Mouse (Mus musculus) CH12.LX (cell line): ENCODE data around the gene Carmil1. TPM values are rescaled to one million over a fixed set of nuclear protein-coding genes. Genes with fewer than 3 reads are reported as not detected.

Source experiments
- DNase-seq: peaks from one replicate; pipeline ENCODE4 v3.0.0-alpha.2; 2013; ENCODE audit errors: extremely low read depth
- H3K27ac ChIP-seq: 2 replicates; pipeline ENCODE4 v1.5.1; 2012; ENCODE audit warnings: low read depth, mild to moderate bottlenecking, control low read depth, moderate library complexity; ENCODE audit not compliant: insufficient read depth
- H3K27me3 ChIP-seq: replicated peaks from 2 replicates; pipeline ENCODE3; 2012; ENCODE audit warnings: inconsistent platforms
- H3K36me3 ChIP-seq, 2 experiments: replicated peaks in 1 of 2; 2 replicates each; pipeline versions ENCODE3 to v1.6.1; 2012; ENCODE audit warnings: inconsistent platforms in 1 of 2, low read length in 1 of 2, mild to moderate bottlenecking in 1 of 2, mixed read lengths in 1 of 2, moderate library complexity in 1 of 2; ENCODE audit not compliant: control insufficient read depth in 1 of 2, insufficient read depth in 1 of 2
- H3K4me1 ChIP-seq, 2 experiments: 2 replicates each; pipeline ENCODE4 v1.6.1; 2012; ENCODE audit warnings: inconsistent platforms in 1 of 2, moderate library complexity in 1 of 2; ENCODE audit not compliant: insufficient read depth in 2 of 2, control insufficient read depth in 1 of 2
- H3K4me2 ChIP-seq: 2 replicates; pipeline ENCODE4 v1.6.1; 2012; ENCODE audit warnings: low read depth, mild to moderate bottlenecking, control low read depth; ENCODE audit not compliant: poor library complexity, insufficient read depth, severe bottlenecking
- H3K4me3 ChIP-seq, 3 experiments: fragments of 150-350 bp in 1 of 3; sonication (generic) in 1 of 3; replicated peaks in 1 of 3; 2 replicates each; pipeline versions ENCODE3 to v1.5.1; 2011 to 2012; ENCODE audit warnings: low read depth in 2 of 3, low read length in 2 of 3, mild to moderate bottlenecking in 2 of 3, moderate library complexity in 2 of 3, control low read depth in 1 of 3, improper control_type of control experiment in 1 of 3, inconsistent platforms in 1 of 3, mixed read lengths in 1 of 3; ENCODE audit not compliant: poor library complexity in 1 of 3
- H3K79me2 ChIP-seq: replicated peaks from 2 replicates; pipeline ENCODE4 v1.6.1; 2012; ENCODE audit warnings: mild to moderate bottlenecking, moderate library complexity; ENCODE audit not compliant: control insufficient read depth, poor library complexity, insufficient read depth, severe bottlenecking; ENCODE audit errors: extremely low read depth
- H3K9ac ChIP-seq: 2 replicates; pipeline ENCODE4 v1.6.1; 2012; ENCODE audit warnings: low read depth, mild to moderate bottlenecking, control low read depth, moderate library complexity; ENCODE audit not compliant: insufficient read depth
- H3K9me3 ChIP-seq: replicated peaks from 2 replicates; pipeline ENCODE3; 2012; ENCODE audit warnings: low read length, inconsistent platforms, mixed read lengths
- CHD1 ChIP-seq: IDR thresholded peaks from 2 replicates; pipeline ENCODE4 v1.6.1; 2012; ENCODE audit warnings: low read depth, low read length, improper control_type of control experiment, inconsistent platforms
- CHD2 ChIP-seq: IDR thresholded peaks from 2 replicates; pipeline ENCODE4 v1.6.1; 2011; ENCODE audit warnings: low read length, improper control_type of control experiment
- E2F4 ChIP-seq: IDR thresholded peaks from 2 replicates; pipeline ENCODE4 v1.6.1; 2011; ENCODE audit warnings: low read depth, low read length, improper control_type of control experiment; ENCODE audit not compliant: insufficient replicate concordance
- ELF1 ChIP-seq: IDR thresholded peaks from 2 replicates; pipeline ENCODE4 v1.6.1; 2014; ENCODE audit warnings: low read depth, mild to moderate bottlenecking, inconsistent platforms, low read length, improper control_type of control experiment
- GABPA ChIP-seq: IDR thresholded peaks from 2 replicates; pipeline ENCODE4 v1.6.1; 2012; ENCODE audit warnings: low read depth, low read length, improper control_type of control experiment, inconsistent platforms; ENCODE audit not compliant: insufficient replicate concordance
- HCFC1 ChIP-seq: IDR thresholded peaks from 2 replicates; pipeline ENCODE4 v1.6.1; 2012; ENCODE audit warnings: low read depth, mild to moderate bottlenecking, inconsistent platforms, low read length, improper control_type of control experiment
- JUN ChIP-seq: IDR thresholded peaks from 2 replicates; pipeline ENCODE4 v1.6.1; 2011; ENCODE audit warnings: low read depth, mild to moderate bottlenecking, low read length, improper control_type of control experiment, moderate library complexity; ENCODE audit not compliant: insufficient read depth
- JUND ChIP-seq: conservative IDR thresholded peaks from 2 replicates; pipeline ENCODE4 v1.6.1; 2011; ENCODE audit warnings: low read depth, low read length, improper control_type of control experiment
- KAT2A ChIP-seq: IDR thresholded peaks from 2 replicates; pipeline ENCODE4 v1.6.1; 2012; ENCODE audit warnings: low read length, improper control_type of control experiment, inconsistent platforms; ENCODE audit not compliant: insufficient replicate concordance
- MAFK ChIP-seq: IDR thresholded peaks from 2 replicates; pipeline ENCODE4 v1.6.1; 2011; ENCODE audit warnings: low read length, improper control_type of control experiment; ENCODE audit not compliant: insufficient replicate concordance
- MXI1 ChIP-seq: IDR thresholded peaks from 2 replicates; pipeline ENCODE4 v1.6.1; 2011; ENCODE audit warnings: mild to moderate bottlenecking, low read depth, low read length, improper control_type of control experiment
- MYC ChIP-seq: IDR thresholded peaks from 2 replicates; pipeline ENCODE4 v1.6.1; 2011; ENCODE audit warnings: low read depth, mild to moderate bottlenecking, improper control_type of control experiment, low read length
- PAX5 ChIP-seq: IDR thresholded peaks from 2 replicates; pipeline ENCODE4 v1.6.1; 2012; ENCODE audit warnings: low read length, inconsistent platforms, mixed read lengths
- POLR2A ChIP-seq: IDR thresholded peaks from 2 replicates; pipeline ENCODE4 v1.6.1; 2011; ENCODE audit warnings: low read depth, mild to moderate bottlenecking, improper control_type of control experiment, low read length
- POLR2AphosphoS2 ChIP-seq: IDR thresholded peaks from 2 replicates; pipeline ENCODE4 v1.6.1; 2011; ENCODE audit warnings: low read depth, low read length, improper control_type of control experiment
- RCOR1 ChIP-seq: conservative IDR thresholded peaks from 2 replicates; pipeline ENCODE4 v1.6.1; 2012; ENCODE audit warnings: low read depth, mild to moderate bottlenecking, inconsistent platforms, low read length, improper control_type of control experiment
- SIN3A ChIP-seq: IDR thresholded peaks from 2 replicates; pipeline ENCODE4 v1.6.1; 2012; ENCODE audit warnings: low read length, improper control_type of control experiment, inconsistent platforms
- SMC3 ChIP-seq: IDR thresholded peaks from 2 replicates; pipeline ENCODE4 v1.6.1; 2011; ENCODE audit warnings: low read depth, low read length, improper control_type of control experiment
- TBP ChIP-seq: conservative IDR thresholded peaks from 2 replicates; pipeline ENCODE4 v1.6.1; 2011; ENCODE audit warnings: low read depth, low read length, improper control_type of control experiment
- TCF12 ChIP-seq: IDR thresholded peaks from 2 replicates; pipeline ENCODE4 v1.6.1; 2014; ENCODE audit warnings: low read depth, mild to moderate bottlenecking, inconsistent platforms, low read length, improper control_type of control experiment
- USF1 ChIP-seq: IDR thresholded peaks from 2 replicates; pipeline ENCODE4 v1.6.1; 2014; ENCODE audit warnings: low read depth, mild to moderate bottlenecking, inconsistent platforms, low read length, improper control_type of control experiment
- ZC3H11A ChIP-seq: IDR thresholded peaks from 2 replicates; pipeline ENCODE4 v1.6.1; 2012; ENCODE audit warnings: low read depth, mild to moderate bottlenecking, inconsistent platforms, low read length, improper control_type of control experiment
- ZKSCAN1 ChIP-seq: IDR thresholded peaks from 2 replicates; pipeline ENCODE4 v1.6.1; 2012; ENCODE audit warnings: low read depth, inconsistent platforms, low read length, improper control_type of control experiment, borderline replicate concordance
- ZNF384 ChIP-seq: IDR thresholded peaks from 2 replicates; pipeline ENCODE4 v1.6.1; 2012; ENCODE audit warnings: low read depth, low read length, improper control_type of control experiment, inconsistent platforms
- dilution Hi-C: fragments of 300-500 bp; cut with MboI; formaldehyde crosslinking; loops from 2 replicates; pipeline ENCODE4 v1.14.3; 2020; ENCODE audit warnings: low sequenced_read_pairs; ENCODE audit not compliant: extremely low pct_unique_long_range_greater_than_20kb, extremely low pct_ligation_motif_present
- in situ Hi-C: fragments of 300-500 bp; cut with MboI; formaldehyde crosslinking; loops from 3 replicates; pipeline ENCODE4 v1.14.3; 2019; ENCODE audit warnings: low sequenced_read_pairs, low pct_ligation_motif_present, low pct_unique_long_range_greater_than_20kb, mixed read lengths
- polyA plus RNA-seq: library from polyadenylated mRNA; unstranded; fragments of >175 nt; gene quantifications from 2 replicates; pipeline ENCODE4 v1.2.1, GENCODE M21; 2012; ENCODE audit warnings: low read depth; ENCODE audit not compliant: insufficient read length
- total RNA-seq, 2 experiments: library from RNA; depleted of rRNA; stranded (reverse); fragments of 300-350 nt in 1 of 2; fragments of >200 nt in 1 of 2; gene quantifications; 2 replicates each; pipeline ENCODE4 v1.2.3; 2012 to 2014

Carmil1 gene
- total and polyA plus RNA-seq, 3 experiments: 1.1 to 9.4 (median 7.2) TPM

- no peak overlapping the region for H3K4me3 ChIP-seq
- dilution Hi-C loops (no loop called here), in situ Hi-C loops (no loop called here)
- TF ChIP-seq ZNF384 (no peak), TCF12 (no peak), HCFC1 (no peak), SMC3 (no peak), USF1 (no peak), GABPA (no peak)
- no peak overlapping the region for H3K4me2 ChIP-seq
- no peak for DNase-seq
- no peak overlapping the region for H3K9ac ChIP-seq
- no peaks in the 10 kb centered on the region for H3K79me2 ChIP-seq
- H3K4me1 ChIP-seq: peaks cover 0 to 14% of the 10 kb centered on the region in 2 experiments; a peak in 2 of 4 replicates
- peaks cover 0 to 13% of the 10 kb centered on the region in 2 experiments for H3K36me3 ChIP-seq
- H3K27ac ChIP-seq: no peak overlapping the region
- H3K27me3 ChIP-seq: no peaks in the 10 kb centered on the region
- H3K9me3 ChIP-seq: no peaks in the 10 kb centered on the region
Observed at GRCm38 (mm10) chr13:24151335-24151734, 129.3 kb downstream of the Carmil1 start.

GRCm38 (mm10) chr13:24148549-24148948 lies 132.0 kb downstream of the Carmil1 start:
- in situ Hi-C loops: no loop called here
- no peak for DNase-seq
- no peaks in the 10 kb centered on the region for H3K4me1 ChIP-seq
- H3K27ac ChIP-seq: no peak overlapping the region
- H3K9ac ChIP-seq: no peak overlapping the region
- H3K27me3 ChIP-seq: no peaks in the 10 kb centered on the region
- peaks cover 0 to 9% of the 10 kb centered on the region in 2 experiments for H3K36me3 ChIP-seq
- H3K79me2 ChIP-seq: no peaks in the 10 kb centered on the region
- no peaks in the 10 kb centered on the region for H3K9me3 ChIP-seq
- dilution Hi-C loops: no loop called here
- H3K4me2 ChIP-seq: no peak overlapping the region
- no peak overlapping the region for H3K4me3 ChIP-seq
- TF ChIP-seq ZC3H11A (no peak), E2F4 (no peak), RCOR1 (no peak), JUN (no peak), USF1 (no peak), KAT2A (no peak), TBP (no peak), TCF12 (no peak), CHD1 (no peak), HCFC1 (no peak), ELF1 (no peak), CHD2 (no peak)
- TF ChIP-seq, all 38 proteins: peak for 0

GRCm38 (mm10) chr13:24147006-24147405 lies 133.6 kb downstream of the Carmil1 start:
- H3K4me2 ChIP-seq: no peak overlapping the region
- dilution Hi-C loops: no loop called here
- H3K27me3 ChIP-seq: no peaks in the 10 kb centered on the region
- H3K9me3 ChIP-seq: no peaks in the 10 kb centered on the region
- no peak for DNase-seq
- no peak overlapping the region for H3K4me3 ChIP-seq
- in situ Hi-C loops: no loop called here
- no peak overlapping the region for H3K27ac ChIP-seq
- TF ChIP-seq JUN (no peak), MAFK (no peak), HCFC1 (no peak), SIN3A (no peak), KAT2A (no peak), POLR2A (no peak), TCF12 (no peak), ZNF384 (no peak), MYC (no peak), E2F4 (no peak), JUND (no peak), PAX5 (no peak), ZKSCAN1 (no peak), POLR2AphosphoS2 (no peak), MXI1 (no peak)
- no peaks in the 10 kb centered on the region for H3K79me2 ChIP-seq
- peaks cover 0 to 6% of the 10 kb centered on the region in 2 experiments for H3K36me3 ChIP-seq
- no peak overlapping the region for H3K9ac ChIP-seq
- H3K4me1 ChIP-seq: no peaks in the 10 kb centered on the region
